Mouse (Mus musculus): ENCODE data around the gene Fam198a. TPM values are rescaled to one million over a fixed set of nuclear protein-coding genes. Genes with fewer than 3 reads are reported as not detected.

Gene Fam198a
- polyA plus RNA-seq, 1 experiment from 2014 or later: 6.1 TPM

GRCm38 (mm10) chr9:122027914-122028745, 77.3 kb downstream of the Fam198a start:
- no peaks in the 10 kb centered on the region for H3K9me3 ChIP-seq
- no peak overlapping the region for H3K4me3 ChIP-seq
- no peaks in the 10 kb centered on the region for H3K27me3 ChIP-seq
- H3K4me1 ChIP-seq: peaks cover 30% of the 10 kb centered on the region
- ATAC-seq (ENCODE audit: low FRiP score, low read depth): no peak
- H3K4me2 ChIP-seq (replicated peaks): no peak overlapping the region
- no peak overlapping the region for H3K9ac ChIP-seq
- no peaks in the 10 kb centered on the region for H3K36me3 ChIP-seq
- WGBS: 71% methylated on average over 11 of the region's 11 CpGs
- H3K27ac ChIP-seq: no peak overlapping the region; the same call in 1 of the 2 replicates

- Histone ChIP-seq H3K4me1 (peaks cover 30% of the 10 kb centered on the region), H3K27me3 (no peaks in the 10 kb centered on the region), H3K4me2 (replicated peaks) (no peak overlapping the region), H3K9ac (no peak overlapping the region), H3K4me3 (no peak overlapping the region), H3K36me3 (no peaks in the 10 kb centered on the region), H3K9me3 (no peaks in the 10 kb centered on the region), H3K27ac (no peak overlapping the region)
- no peak for ATAC-seq (ENCODE audit: low FRiP score, low read depth)
- WGBS: 90% methylated on average over 7 of the region's 7 CpGs
These were observed 79.0 kb downstream of the Fam198a start for GRCm38 (mm10) chr9:122029765-122030164.

Other genes with a start within 250 kb of the Fam198a start
- 13.4 and 15.4 TPM in 2 replicates for gene Sec22c, start 245.5 kb upstream of the Fam198a start, polyA plus RNA-seq (2015; fragmentation: Nextera tagmentation; extraction: Ambion mirVana)
- gene Ss18l2, start 240.7 kb upstream of the Fam198a start, polyA plus RNA-seq (2015; fragmentation: Nextera tagmentation; extraction: Ambion mirVana): 128 and 142 TPM in 2 replicates
- gene Nktr, start 231.8 kb upstream of the Fam198a start, polyA plus RNA-seq (2015; fragmentation: Nextera tagmentation; extraction: Ambion mirVana): 82.4 and 84.1 TPM in 2 replicates
- 18.9 and 19.3 TPM in 2 replicates for gene Zfp651, start 191.7 kb upstream of the Fam198a start, polyA plus RNA-seq (2015; fragmentation: Nextera tagmentation; extraction: Ambion mirVana)
- gene Klhl40, start 173.4 kb upstream of the Fam198a start, polyA plus RNA-seq (2015; fragmentation: Nextera tagmentation; extraction: Ambion mirVana): 12.5 and 13.3 TPM in 2 replicates
- 0.53 and 0.82 TPM in 2 replicates for gene Hhatl, start 158.5 kb upstream of the Fam198a start, polyA plus RNA-seq (2015; fragmentation: Nextera tagmentation; extraction: Ambion mirVana)
- 0.76 and 0.88 TPM in 2 replicates for gene Ccdc13, start 111.5 kb upstream of the Fam198a start, polyA plus RNA-seq (2015; fragmentation: Nextera tagmentation; extraction: Ambion mirVana)
- gene Higd1a, start 92.6 kb upstream of the Fam198a start, polyA plus RNA-seq (2015; fragmentation: Nextera tagmentation; extraction: Ambion mirVana): 192 and 196 TPM in 2 replicates
- gene Ackr2, start 52.6 kb upstream of the Fam198a start, polyA plus RNA-seq (2015; fragmentation: Nextera tagmentation; extraction: Ambion mirVana): 0.18 and 0.33 TPM in 2 replicates
- not detected in 2 replicates for gene Cyp8b1, start 34.7 kb upstream of the Fam198a start, polyA plus RNA-seq (2015; fragmentation: Nextera tagmentation; extraction: Ambion mirVana)
- gene Pomgnt2, start 46.1 kb downstream of the Fam198a start, polyA plus RNA-seq (2015; fragmentation: Nextera tagmentation; extraction: Ambion mirVana): 15.2 and 16.0 TPM in 2 replicates
- 48.3 and 56.1 TPM in 2 replicates for gene Snrk, start 166.3 kb downstream of the Fam198a start, polyA plus RNA-seq (2015; fragmentation: Nextera tagmentation; extraction: Ambion mirVana)

All from limb, embryonic 13.5 days (tissue).